Mouse (Mus musculus) hindbrain, embryonic 14.5 days (tissue): Measurements from ENCODE around the gene Tmem259. TPM values are rescaled to one million over a fixed set of nuclear protein-coding genes. Genes with fewer than 3 reads are reported as not detected.

ENCODE experiments used
- polyA plus RNA-seq: library from polyadenylated mRNA; unstranded; fragments of >200 nt; fragmentation: Nextera tagmentation; extraction: Ambion mirVana; gene quantifications from 2 replicates; pipeline ENCODE4 v1.2.1, GENCODE M21; 2014

Tmem259 gene
- polyA plus RNA-seq, 1 experiment from 2014 or later: 22.8 TPM

Other genes with a start within 250 kb of the Tmem259 start
- gene Polrmt, start 237.7 kb downstream of the Tmem259 start, polyA plus RNA-seq: 32.8 and 36.5 TPM in 2 replicates
- gene Fgf22, start 229.3 kb downstream of the Tmem259 start, polyA plus RNA-seq: 1.4 and 1.6 TPM in 2 replicates
- gene Rnf126, start 217.4 kb downstream of the Tmem259 start, polyA plus RNA-seq: 92.8 and 96.7 TPM in 2 replicates
- gene Fstl3, start 207.1 kb downstream of the Tmem259 start, polyA plus RNA-seq: 1.6 and 2.2 TPM in 2 replicates
- gene Prss57, start 193.4 kb downstream of the Tmem259 start, polyA plus RNA-seq: 0.08 and 0.29 TPM in 2 replicates
- 240 and 247 TPM in 2 replicates for gene Palm, start 190.8 kb downstream of the Tmem259 start, polyA plus RNA-seq
- gene Misp, start 163.3 kb downstream of the Tmem259 start, polyA plus RNA-seq: 0.08 and 0.74 TPM in 2 replicates
- gene Ptbp1, start 129.9 kb downstream of the Tmem259 start, polyA plus RNA-seq: 59.5 and 62.6 TPM in 2 replicates
- gene Prtn3, start 109.9 kb downstream of the Tmem259 start, polyA plus RNA-seq: 10.1 and 12.8 TPM in 2 replicates
- gene Plppr3, start 109.7 kb downstream of the Tmem259 start, polyA plus RNA-seq: 288 and 294 TPM in 2 replicates
- 0.47 TPM in 1 of 2 replicates, not detected in the other for gene Elane, start 98.1 kb downstream of the Tmem259 start, polyA plus RNA-seq
- not detected in 2 replicates for gene Cfd, start 93.5 kb downstream of the Tmem259 start, polyA plus RNA-seq
- 42.0 and 42.5 TPM in 2 replicates for gene Med16, start 75.4 kb downstream of the Tmem259 start, polyA plus RNA-seq
- 1.1 TPM in 1 of 2 replicates, not detected in the other for gene Gm26602, start 73.5 kb downstream of the Tmem259 start, polyA plus RNA-seq
- gene Kiss1r, start 67.4 kb downstream of the Tmem259 start, polyA plus RNA-seq: 1.7 and 2.6 TPM in 2 replicates
- gene R3hdm4, start 63.1 kb downstream of the Tmem259 start, polyA plus RNA-seq: 228 and 232 TPM in 2 replicates
- gene Arid3a, start 57.3 kb downstream of the Tmem259 start, polyA plus RNA-seq: 3.4 and 3.8 TPM in 2 replicates
- gene Wdr18, start 24.2 kb downstream of the Tmem259 start, polyA plus RNA-seq: 91.8 and 97.8 TPM in 2 replicates
- 0.30 and 0.33 TPM in 2 replicates for gene Grin3b, start 13.6 kb downstream of the Tmem259 start, polyA plus RNA-seq
- gene Cnn2, start 4.3 kb upstream of the Tmem259 start, polyA plus RNA-seq: 28.4 and 37.6 TPM in 2 replicates
- 4.1 and 4.5 TPM in 2 replicates for gene Abca7, start 12.2 kb upstream of the Tmem259 start, polyA plus RNA-seq
- gene Arhgap45, start 32.3 kb upstream of the Tmem259 start, polyA plus RNA-seq: 1.1 and 1.7 TPM in 2 replicates
- 142 and 150 TPM in 2 replicates for gene Polr2e, start 55.5 kb upstream of the Tmem259 start, polyA plus RNA-seq
- gene Gpx4, start 62.8 kb upstream of the Tmem259 start, polyA plus RNA-seq: 556 and 557 TPM in 2 replicates
- gene Sbno2, start 121.2 kb upstream of the Tmem259 start, polyA plus RNA-seq: 12.3 and 12.6 TPM in 2 replicates
- 20.2 and 24.6 TPM in 2 replicates for gene Stk11, start 131.5 kb upstream of the Tmem259 start, polyA plus RNA-seq
- gene Atp5d, start 154.3 kb upstream of the Tmem259 start, polyA plus RNA-seq: 469 and 505 TPM in 2 replicates
- gene Cbarp, start 156.5 kb upstream of the Tmem259 start, polyA plus RNA-seq: 93.4 and 96.4 TPM in 2 replicates
- gene Midn, start 163.9 kb upstream of the Tmem259 start, polyA plus RNA-seq: 44.1 and 54.4 TPM in 2 replicates
- 203 and 252 TPM in 2 replicates for gene Cirbp, start 181.7 kb upstream of the Tmem259 start, polyA plus RNA-seq
- 7.0 and 7.7 TPM in 2 replicates for gene 1600002K03Rik, start 188.6 kb upstream of the Tmem259 start, polyA plus RNA-seq
- 25.9 and 26.2 TPM in 2 replicates for gene Efna2, start 195.2 kb upstream of the Tmem259 start, polyA plus RNA-seq
- gene Mum1, start 242.1 kb upstream of the Tmem259 start, polyA plus RNA-seq: 29.0 and 32.9 TPM in 2 replicates